In genomic region chr2:5965972-5966371, GRCm38 (mm10) we compare ENCODE assay signal across 25 mouse cellular contexts.
"Had no signal": no experiment of that assay in that cellular context is flagged by ENCODE, and none has a peak within 500 bp of the region (broad histone marks: within the 10 kb centered on the region; RNA-seq: fewer than 3 reads in every experiment).

No protein-coding gene starts in this region.

- H3K4me2 ChIP-seq: heart, embryonic 13.5 days; heart, embryonic 15.5 days; hindbrain, embryonic 12.5 days; hindbrain, embryonic 14.5 days; intestine, embryonic 15.5 days; limb, embryonic 12.5 days; liver, embryonic 11.5 days had no signal

- ATAC-seq: hindbrain, embryonic 16.5 days; inflammation-experienced regulatory T-cells, adult 6 months; intestine, embryonic 15.5 days; intestine, postnatal 0 days had no signal

- H3K9ac ChIP-seq: heart, embryonic 13.5 days; heart, embryonic 15.5 days; hindbrain, embryonic 12.5 days; hindbrain, embryonic 14.5 days; intestine, embryonic 15.5 days; limb, embryonic 12.5 days had no signal

- H3K27ac ChIP-seq: heart, embryonic 10.5 days; heart, embryonic 13.5 days; heart, embryonic 15.5 days; hindbrain, embryonic 12.5 days; hindbrain, embryonic 14.5 days; intestine, embryonic 15.5 days; layer of hippocampus, adult 2 months; left cerebral cortex, adult 2 months; limb, embryonic 10.5 days; limb, embryonic 12.5 days had no signal

- H3K9me3 ChIP-seq: heart, embryonic 10.5 days; heart, embryonic 13.5 days; heart, embryonic 15.5 days; hindbrain, embryonic 12.5 days; intestine, embryonic 15.5 days; limb, embryonic 10.5 days; limb, embryonic 12.5 days had no signal

- H3K4me3 ChIP-seq: heart, embryonic 10.5 days; heart, embryonic 13.5 days; heart, embryonic 15.5 days; hindbrain, embryonic 12.5 days; intestine, embryonic 15.5 days; layer of hippocampus, adult 2 months; left cerebral cortex, adult 2 months; limb, embryonic 10.5 days; limb, embryonic 12.5 days had no signal

- DNase-seq: gastrocnemius, postnatal 14 days; gastrocnemius, postnatal 36 days; heart, adult 18-20 months; heart, postnatal 14 days; heart, postnatal 36 days; kidney, adult 18-20 months; kidney, adult 8-10 months; kidney, postnatal 10 days; kidney, postnatal 25 days; kidney, postnatal 4 days; liver had no signal

- H3K4me1 ChIP-seq: heart, embryonic 10.5 days; hindbrain, embryonic 12.5 days; intestine, embryonic 15.5 days; limb, embryonic 10.5 days; limb, embryonic 12.5 days had no signal

- H3K27me3 ChIP-seq: heart, embryonic 13.5 days; heart, embryonic 15.5 days; hindbrain, embryonic 12.5 days; intestine, embryonic 15.5 days; limb, embryonic 12.5 days had no signal
